In the genomic region with DNA sequence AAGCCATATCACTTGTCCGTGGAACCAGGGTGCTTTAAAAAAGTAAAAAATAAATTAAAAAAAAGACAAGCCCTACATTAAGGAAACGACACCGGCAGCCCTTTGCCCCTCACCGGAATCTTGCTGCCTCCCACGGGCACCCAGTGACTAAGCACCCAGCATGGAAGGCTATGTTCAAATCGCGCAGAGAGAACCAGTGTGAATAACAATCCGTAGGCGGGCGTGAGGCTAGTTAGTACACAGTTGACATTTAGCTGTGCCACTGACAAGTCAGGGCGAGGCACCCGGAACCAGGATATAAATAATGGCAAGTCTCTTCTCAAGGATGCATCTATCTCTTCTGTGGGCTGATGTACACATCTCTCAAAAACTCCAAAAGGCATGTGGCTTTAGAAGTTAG, we compare ENCODE assay signal across 16 mouse cellular contexts.
DNase-seq lines count a peak whose midpoint lies in the region; ATAC-seq and TF ChIP-seq lines count a peak whose summit lies in the region.
"Had no signal": no experiment of that assay in that cellular context is flagged by ENCODE, and none has a peak within 500 bp of the region (broad histone marks: within the 10 kb centered on the region; RNA-seq: fewer than 3 reads in every experiment).

No protein-coding gene starts in this region.

- peak; percentile 60 to 71 for DNase-seq in frontal cortex, adult 2 months (ENCODE audit: extremely low spot score in 1 of 2, low spot score in 1 of 2)
- no peak for DNase-seq in frontal cortex, postnatal 14 days (ENCODE audit: low spot score in 2 of 2)
- peak; percentile 37 to 43 for DNase-seq in left cerebral cortex, adult 2 months (ENCODE audit: extremely low spot score in 1 of 2, low spot score in 2 of 2)
- DNase-seq in left cerebral cortex, postnatal 4 days = no peak
- DNase-seq in CD4-positive, CD25-positive, alpha-beta regulatory T cell, adult 2 months (ENCODE audit: low read depth, low spot score) = peak; percentile 45
- peak; percentile 38 for DNase-seq in induced T-regulatory cell, adult 2 months (ENCODE audit: low read depth)
- no peak for DNase-seq in heart, postnatal 14 days
- DNase-seq: cerebellum, adult 11-12 months; kidney, adult 9 months; liver, embryonic 13.5 days; midbrain, embryonic 14.5 days; thymus, postnatal 4 days had no signal

- peak overlapping the region; percentile 4; the same call in 1 of the 2 replicates for H3K27ac ChIP-seq in left cerebral cortex, adult 2 months
- H3K27ac ChIP-seq: embryonic facial prominence, embryonic 12.5 days; forebrain, embryonic 10.5 days; liver, embryonic 13.5 days had no signal

- H3K4me3 ChIP-seq in left cerebral cortex, adult 2 months = no peak overlapping the region
- H3K4me3 ChIP-seq: embryonic facial prominence, embryonic 12.5 days; forebrain, embryonic 10.5 days; liver, embryonic 13.5 days had no signal

- no peak for ATAC-seq in erythroblast, adult 5-6 weeks (replicated peaks; ENCODE audit: low FRiP score, poor library complexity, severe bottlenecking)
- ATAC-seq: hindbrain, embryonic 16.5 days had no signal

- TF ChIP-seq CTCF in left cerebral cortex, adult 2 months (IDR thresholded peaks at IDR 0.05) = no peak

- intact Hi-C loops in left cerebral cortex, adult 2 months (cut with DNase I) = no loop called here
- intact Hi-C loops in left cerebral cortex, postnatal 4 days (cut with DNase I) = no loop called here
- intact Hi-C loops in heart, postnatal 14 days (cut with DNase I) = no loop called here

Comparison
In these comparisons a context has a peak if more than half of its experiments do, and no peak if none do; other contexts are left out.
1. DNase-seq: peak in frontal cortex, adult 2 months (2 of 2), left cerebral cortex, adult 2 months (2 of 2), CD4-positive, CD25-positive, alpha-beta regulatory T cell, adult 2 months (single experiment) and induced T-regulatory cell, adult 2 months (single experiment); none in frontal cortex, postnatal 14 days (0 of 2), left cerebral cortex, postnatal 4 days (single experiment) and heart, postnatal 14 days (0 of 2).